Mouse (Mus musculus): ENCODE results near the gene Camsap3. TPM values are rescaled to one million over a fixed set of nuclear protein-coding genes. Genes with fewer than 3 reads are reported as not detected.

Gene Camsap3
- total and polyA plus RNA-seq, 3 experiments, result 0.62 to 5.1 TPM; not detected in 1

DNA sequence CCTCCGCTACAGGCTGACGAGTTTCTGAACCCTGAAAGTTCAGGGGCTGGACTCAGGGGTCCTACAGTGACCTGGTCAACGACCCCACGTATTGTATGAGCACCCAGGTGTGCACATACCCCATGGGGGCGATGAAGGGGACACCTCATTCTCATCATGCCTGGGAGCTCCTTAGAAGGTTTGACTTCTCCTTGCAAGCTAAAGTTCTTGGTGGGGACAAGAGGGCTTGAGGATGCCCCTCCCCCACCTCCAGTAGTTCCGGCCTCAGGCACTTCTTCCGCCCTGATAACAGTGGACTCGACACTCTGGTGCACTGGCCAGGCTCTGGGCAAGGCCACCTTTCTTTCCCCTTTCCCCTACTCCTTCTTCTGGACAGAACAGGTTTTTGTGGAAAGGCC lies 44.4 kb downstream of the Camsap3 start (continued):
- TF ChIP-seq CHD2 (IDR thresholded peaks at IDR 0.05; ENCODE audit: low read length) (no peak; the same call in 1 of the 2 replicates), POLR2A (IDR thresholded peaks at IDR 0.05; ENCODE audit: control insufficient read depth in 1 of 2, insufficient read depth in 1 of 2, low read depth in 1 of 2, low read length in 2 of 2, poor library complexity in 1 of 2) (0 out of 4 replicates have a peak, but pooled peaks of 1 of the 2 experiments have one; percentile 42), RCOR1 (IDR thresholded peaks at IDR 0.05; ENCODE audit: low read depth, low read length) (no peak), USF2 (IDR thresholded peaks at IDR 0.05; ENCODE audit: borderline replicate concordance in 1 of 2, insufficient read depth in 1 of 2, low read depth in 1 of 2, low read length in 2 of 2) (no peak), E2F4 (IDR thresholded peaks at IDR 0.05; ENCODE audit: borderline replicate concordance, low read depth, low read length) (no peak), CHD1 (IDR thresholded peaks at IDR 0.05; ENCODE audit: low read depth, low read length) (no peak), TBP (IDR thresholded peaks at IDR 0.05; ENCODE audit: low read depth, low read length) (no peak), ZMIZ1 (IDR thresholded peaks at IDR 0.05; ENCODE audit: low read depth, low read length) (no peak), MAFK (IDR thresholded peaks at IDR 0.05; ENCODE audit: borderline replicate concordance, low read depth, low read length) (no peak), MYB (IDR thresholded peaks at IDR 0.05; ENCODE audit: low read depth, low read length) (no peak)

DNA sequence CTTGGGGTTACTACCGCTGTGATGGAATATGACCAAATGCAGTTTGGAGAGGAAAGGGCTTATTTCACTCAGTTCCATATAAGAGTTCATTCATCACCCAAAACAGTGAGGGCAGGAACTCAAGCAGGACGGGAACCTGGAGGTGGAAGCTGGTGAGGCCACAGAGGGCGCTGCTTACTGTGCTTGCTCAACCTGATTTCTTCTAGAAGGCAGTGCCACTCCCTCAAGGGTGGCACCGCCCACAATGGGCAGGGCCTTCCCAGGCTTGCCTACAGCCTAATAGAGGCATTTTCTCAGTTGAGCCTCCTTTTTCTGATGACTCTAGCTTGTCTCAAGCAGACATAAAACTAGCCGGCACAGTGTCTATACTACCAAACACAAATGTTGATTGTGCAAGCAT lies 58.7 kb downstream of the Camsap3 start:
- DNase-seq (ENCODE audit: low read depth, low spot score), result peak; percentile 84
- Histone ChIP-seq H3K9ac (ENCODE audit: control insufficient read depth, low read depth, low read length, poor library complexity, severe bottlenecking) (no peak overlapping the region), H3K79me2 (ENCODE audit: control insufficient read depth, insufficient read depth, low read length, poor library complexity) (no peaks in the 10 kb centered on the region), H3K4me1 (ENCODE audit: control insufficient read depth in 1 of 2, insufficient read depth in 2 of 2, low read length in 2 of 2) (0 out of 4 replicates have a peak, but pooled peaks cover 0 to 9% of the 10 kb centered on the region in 2 experiments), H3K4me3 (ENCODE audit: control insufficient read depth in 1 of 2, insufficient read depth in 1 of 2, low read depth in 2 of 2, low read length in 2 of 2) (no peak overlapping the region), H3K27me3 (ENCODE audit: control insufficient read depth in 1 of 2, insufficient read depth in 2 of 2, low read length in 2 of 2) (no peaks in the 10 kb centered on the region), H3K9me3 (replicated peaks; ENCODE audit: insufficient read depth, low read length) (no peaks in the 10 kb centered on the region), H3K36me3 (ENCODE audit: control insufficient read depth in 1 of 2, insufficient read depth in 2 of 2, low read length in 2 of 2) (no peaks in the 10 kb centered on the region), H3K27ac (ENCODE audit: control insufficient read depth, low read depth, low read length) (no peak overlapping the region)
- peak; percentile 37 to 64 (median 58) for TF ChIP-seq CTCF (IDR thresholded peaks at IDR 0.05 in 2 of 3, conservative IDR thresholded peaks at IDR 0.05 in 1 of 3; ENCODE audit: control insufficient read depth in 1 of 3, insufficient read depth in 1 of 3, low read depth in 2 of 3, low read length in 3 of 3, poor library complexity in 1 of 3, severe bottlenecking in 1 of 3)
- peak; percentile 35 for TF ChIP-seq SMC3 (IDR thresholded peaks at IDR 0.05; ENCODE audit: low read depth, low read length)
- TF ChIP-seq RAD21 (IDR thresholded peaks at IDR 0.05; ENCODE audit: low read depth, low read length), result peak; percentile 42
- TF ChIP-seq POLR2A (IDR thresholded peaks at IDR 0.05; ENCODE audit: control insufficient read depth in 1 of 2, insufficient read depth in 1 of 2, low read depth in 1 of 2, low read length in 2 of 2, poor library complexity in 1 of 2), result no peak

DNA sequence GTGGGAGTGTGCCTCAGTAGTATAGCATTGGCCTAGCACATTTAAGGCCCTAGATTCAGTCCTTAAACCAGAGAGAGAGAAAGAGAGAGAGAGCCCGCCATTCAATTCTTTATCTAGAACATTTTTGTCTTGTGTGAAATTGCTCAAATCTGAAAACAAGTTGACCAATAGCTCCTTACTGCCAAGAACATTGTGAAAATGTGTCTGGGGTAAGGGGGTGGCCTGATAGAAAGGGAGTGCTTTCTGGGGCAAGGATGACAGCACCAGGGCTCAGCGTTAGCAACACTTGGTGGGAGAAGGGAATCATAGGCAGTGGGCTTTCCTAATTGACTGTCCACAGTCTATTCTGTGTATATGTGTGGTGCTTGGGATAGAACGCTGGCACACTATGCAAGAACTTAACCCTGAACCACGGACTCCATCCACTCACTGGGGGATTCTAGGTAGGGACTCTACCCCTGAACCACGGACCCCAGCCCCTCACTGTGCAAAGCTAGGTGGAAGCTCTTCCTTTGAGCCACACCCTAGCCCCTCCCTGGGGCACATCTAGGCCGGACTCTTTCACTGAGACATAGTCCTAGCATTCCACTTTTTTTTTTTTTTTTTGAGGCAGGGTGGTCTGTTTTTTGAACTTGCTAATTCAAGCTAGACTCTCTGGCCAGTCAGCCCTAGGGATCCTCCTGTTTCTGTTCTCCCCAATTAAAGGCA lies 59.9 kb downstream of the Camsap3 start:
- H3K79me2 ChIP-seq (ENCODE audit: control insufficient read depth, insufficient read depth, low read length, poor library complexity), result no peaks in the 10 kb centered on the region
- H3K9ac ChIP-seq (ENCODE audit: control insufficient read depth, low read depth, low read length, poor library complexity, severe bottlenecking), result no peak overlapping the region
- TF ChIP-seq RCOR1 (IDR thresholded peaks at IDR 0.05; ENCODE audit: low read depth, low read length), result no peak
- TF ChIP-seq POLR2AphosphoS5 (IDR thresholded peaks at IDR 0.05; ENCODE audit: borderline replicate concordance, low read depth, low read length), result no peak
- no peak for TF ChIP-seq MXI1 (IDR thresholded peaks at IDR 0.05; ENCODE audit: low read depth, low read length)
- TF ChIP-seq ELF1 (IDR thresholded peaks at IDR 0.05; ENCODE audit: low read depth, low read length), result no peak
- H3K27me3 ChIP-seq (ENCODE audit: control insufficient read depth in 1 of 2, insufficient read depth in 2 of 2, low read length in 2 of 2), result no peaks in the 10 kb centered on the region
- 0 out of 4 replicates have a peak, but pooled peaks cover 0 to 9% of the 10 kb centered on the region in 2 experiments for H3K4me1 ChIP-seq (ENCODE audit: control insufficient read depth in 1 of 2, insufficient read depth in 2 of 2, low read length in 2 of 2)
- H3K27ac ChIP-seq (ENCODE audit: control insufficient read depth, low read depth, low read length), result no peak overlapping the region
- DNase-seq (ENCODE audit: low read depth, low spot score), result no peak
- no peaks in the 10 kb centered on the region for H3K9me3 ChIP-seq (replicated peaks; ENCODE audit: insufficient read depth, low read length)
- H3K4me3 ChIP-seq (ENCODE audit: control insufficient read depth in 1 of 2, insufficient read depth in 1 of 2, low read depth in 2 of 2, low read length in 2 of 2), result no peak overlapping the region
- no peaks in the 10 kb centered on the region for H3K36me3 ChIP-seq (ENCODE audit: control insufficient read depth in 1 of 2, insufficient read depth in 2 of 2, low read length in 2 of 2)
